Mouse (Mus musculus) inflammation-experienced regulatory T-cells, adult 16 weeks (primary cell): ENCODE data around the gene Rpl13a. TPM values are rescaled to one million over a fixed set of nuclear protein-coding genes. Genes with fewer than 3 reads are reported as not detected.

Source experiments
- polyA plus RNA-seq: library from polyadenylated mRNA; unstranded; fragments of 100-300 nt; shearing (Covaris generic); gene quantifications from one replicate; pipeline ENCODE4 v1.2.1, GENCODE M21; 2017

Rpl13a gene
- polyA plus RNA-seq: 2,118 TPM

DNA sequence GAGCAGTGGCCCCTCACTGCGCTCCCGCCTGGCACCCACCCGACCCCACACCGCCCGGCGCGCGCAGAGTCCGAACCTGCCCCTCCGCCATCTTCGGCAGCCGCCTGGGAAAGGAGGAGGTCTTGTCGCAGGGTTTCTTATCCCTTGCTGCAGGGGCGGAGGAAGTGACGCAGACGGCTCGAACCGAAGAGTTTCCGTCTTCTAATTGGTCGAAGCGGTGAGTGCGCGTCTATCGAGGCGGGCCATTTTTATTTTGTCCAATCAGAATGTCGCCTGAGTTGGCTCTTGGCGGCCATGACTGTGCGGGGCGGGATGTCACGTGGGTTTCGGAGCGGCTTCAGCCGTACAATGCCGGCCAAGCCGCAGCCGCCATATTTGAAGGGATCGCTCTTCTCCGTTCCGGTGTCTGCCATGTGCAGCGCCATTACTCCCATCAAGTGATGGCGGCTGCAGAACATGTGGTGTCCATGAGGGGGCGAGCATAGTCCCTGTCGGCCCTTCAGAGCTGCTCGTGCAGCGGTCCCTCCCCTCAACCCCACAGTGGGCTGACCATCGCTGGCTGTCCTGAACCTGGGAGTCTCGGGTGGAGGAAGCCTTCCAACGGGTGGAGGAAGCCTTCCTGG lies at the start of gene Rpl13a:
Rpl13a (minus strand) TSS at position 138 of the 623 bp plus-strand sequence.

DNA sequence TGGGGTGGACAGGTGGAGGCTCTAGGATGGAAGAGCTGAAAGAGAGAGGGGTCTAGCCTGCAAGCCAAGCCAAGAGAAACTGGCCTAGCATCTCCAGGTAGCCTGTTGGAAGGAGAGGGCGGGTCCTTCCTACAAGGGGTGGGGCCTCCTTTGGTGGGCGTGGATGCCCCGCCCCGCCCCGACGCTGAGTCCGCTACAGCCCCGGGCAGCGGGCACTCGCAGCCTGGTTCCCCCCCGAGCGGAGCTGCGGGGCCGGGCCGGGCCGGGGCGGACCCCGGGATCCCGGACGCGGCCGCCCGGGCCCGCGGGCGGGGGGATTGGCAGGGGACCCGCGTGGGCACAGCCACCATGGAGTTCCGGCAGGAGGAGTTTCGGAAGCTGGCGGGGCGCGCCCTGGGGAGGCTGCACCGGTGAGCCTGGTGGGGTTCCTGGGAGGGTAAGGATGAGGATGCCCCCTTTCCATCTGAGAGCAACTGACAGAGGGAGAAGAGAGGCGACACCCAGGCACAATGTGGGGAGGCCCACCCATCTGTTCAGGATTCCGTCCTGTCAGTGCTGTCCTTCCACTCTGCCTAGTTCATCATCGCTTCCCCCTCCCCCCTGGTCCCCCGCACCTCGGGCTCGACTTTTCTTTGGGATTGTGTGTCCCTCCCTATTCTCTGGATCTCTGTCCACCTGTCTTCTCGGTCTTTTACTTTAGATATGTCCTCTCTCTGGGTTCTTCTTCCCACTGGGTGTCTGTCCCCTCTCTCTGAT lies 35.4 kb upstream of the Rpl13a start, which contains the start of gene Slc17a7:
Slc17a7 (plus strand) TSS at position 215 of the 756 bp plus-strand sequence.

DNA sequence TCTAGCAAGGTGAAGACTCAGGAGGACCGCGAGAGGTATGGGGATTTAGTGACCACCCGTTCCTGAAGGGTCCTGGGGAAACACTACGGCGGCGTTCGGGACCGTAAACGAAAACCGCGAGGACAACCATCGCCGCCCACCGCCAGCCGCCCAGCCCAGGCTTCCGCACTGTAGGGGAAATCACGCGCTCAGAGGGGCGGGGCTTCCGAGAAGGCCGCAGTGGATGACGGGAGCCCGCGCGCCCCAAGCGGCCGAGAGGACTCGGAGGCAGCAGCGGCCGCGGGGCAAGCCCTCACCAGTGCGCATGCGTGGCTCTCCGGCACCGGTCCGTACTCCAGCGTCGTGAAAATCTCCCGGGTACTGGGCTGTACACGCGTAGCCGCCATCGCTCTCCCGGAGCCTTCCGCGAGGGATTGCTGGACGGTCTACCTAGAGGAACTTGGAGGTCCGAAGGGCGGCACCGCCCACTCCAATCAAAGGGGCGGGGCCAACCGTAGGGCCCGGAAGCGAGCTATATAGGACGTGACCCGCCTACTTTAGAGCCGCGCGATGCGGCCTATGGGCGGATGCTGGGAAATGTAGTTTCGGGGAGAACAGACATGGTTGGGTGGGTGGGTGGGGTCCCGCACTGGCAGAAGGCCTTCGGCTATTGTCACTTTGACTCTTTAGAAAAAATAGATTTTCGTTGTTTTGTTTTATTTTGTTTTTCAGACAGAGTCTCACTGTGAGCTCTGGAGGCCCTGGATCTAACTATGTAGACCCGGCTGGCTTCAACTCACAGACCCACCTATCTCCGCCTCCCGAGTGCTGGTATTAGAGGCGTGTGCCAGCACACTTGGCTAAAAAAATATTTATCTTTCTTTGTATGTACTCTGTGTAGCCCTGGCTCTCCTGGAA lies 25.8 kb upstream of the Rpl13a start, which contains the start of the genes Pih1d1 and Aldh16a1:
Pih1d1 (plus strand) TSS at position 208 of the 897 bp plus-strand sequence.
Aldh16a1 (minus strand) TSS at position 489 of the 897 bp plus-strand sequence.

DNA sequence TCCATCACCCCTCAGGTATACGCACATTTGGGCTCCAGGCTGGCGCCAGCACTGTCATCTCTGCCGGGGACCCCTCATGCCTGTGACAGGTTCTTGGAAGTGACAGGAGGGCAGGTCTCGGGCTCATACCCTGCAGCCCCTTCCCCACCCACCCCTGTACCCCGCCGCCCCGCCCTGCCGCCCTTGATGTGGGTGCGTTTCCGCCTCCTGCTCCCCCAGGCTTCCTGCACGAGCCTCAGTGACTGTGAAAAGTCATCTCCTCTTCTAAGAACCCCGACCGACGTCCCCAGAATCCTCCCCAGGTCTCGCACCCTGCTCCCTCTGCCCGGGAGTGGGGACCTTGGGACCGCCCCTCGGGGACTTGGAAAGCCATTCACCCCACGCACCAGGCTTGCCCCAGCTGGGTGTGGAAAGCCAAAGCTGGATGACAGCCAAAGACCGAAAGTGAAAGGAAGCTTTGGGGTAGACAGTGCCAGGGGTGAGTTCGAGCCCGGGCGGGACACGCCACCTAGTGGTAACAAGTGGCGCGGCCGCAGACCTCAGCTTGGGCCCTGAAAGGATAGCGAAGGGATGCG lies 7.5 kb upstream of the Rpl13a start, which contains the start of the genes Gm45713 and Flt3l:
Gm45713 (minus strand) TSS at position 239 of the 575 bp plus-strand sequence.
Flt3l (minus strand) TSS at position 440 of the 575 bp plus-strand sequence.

DNA sequence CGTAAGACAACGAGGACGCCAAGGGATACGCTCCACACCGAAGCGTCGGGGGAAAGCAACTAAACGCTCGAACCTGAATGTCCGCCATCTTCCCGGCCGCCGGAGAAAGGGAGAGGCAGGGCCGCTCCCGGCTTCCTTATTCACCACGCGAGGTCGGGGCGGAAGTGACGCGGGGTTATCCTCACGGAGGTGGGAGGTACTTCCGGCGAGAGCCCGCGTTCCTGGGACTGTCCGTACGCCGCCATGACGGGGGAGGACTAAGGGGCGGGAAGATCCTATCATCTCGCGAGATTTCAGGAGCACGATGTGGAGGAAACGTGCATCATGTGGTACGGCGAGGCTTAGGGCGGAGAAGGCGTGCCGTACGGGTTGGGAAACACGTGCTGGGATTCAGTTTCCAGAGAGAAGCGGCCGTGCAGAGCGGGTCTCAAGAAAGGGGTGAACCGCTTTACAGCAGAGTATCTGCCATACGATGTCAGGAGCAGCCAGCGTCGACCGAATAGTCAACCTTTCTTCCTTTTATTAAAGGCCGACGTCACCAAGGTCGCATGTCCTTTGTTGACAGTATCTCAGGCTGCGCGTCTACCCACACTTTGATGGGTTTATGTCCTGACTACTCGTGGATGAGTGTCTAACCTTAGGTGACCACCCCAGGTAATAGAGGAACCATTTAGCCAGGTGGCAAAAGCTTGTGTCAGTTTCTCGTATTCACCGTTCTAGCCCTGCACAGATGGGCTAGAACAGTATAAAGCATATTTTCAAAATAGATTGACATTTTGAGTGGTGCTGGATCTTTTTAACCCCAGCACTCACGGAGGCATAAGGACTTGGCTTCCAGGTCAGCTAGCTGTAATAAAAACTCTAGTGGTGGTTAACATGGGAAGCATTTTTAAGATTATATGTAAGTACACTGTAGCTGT lies 4.1 kb downstream of the Rpl13a start, which contains the start of gene Rps11:
Rps11 (minus strand) TSS at position 216 of the 920 bp plus-strand sequence.

DNA sequence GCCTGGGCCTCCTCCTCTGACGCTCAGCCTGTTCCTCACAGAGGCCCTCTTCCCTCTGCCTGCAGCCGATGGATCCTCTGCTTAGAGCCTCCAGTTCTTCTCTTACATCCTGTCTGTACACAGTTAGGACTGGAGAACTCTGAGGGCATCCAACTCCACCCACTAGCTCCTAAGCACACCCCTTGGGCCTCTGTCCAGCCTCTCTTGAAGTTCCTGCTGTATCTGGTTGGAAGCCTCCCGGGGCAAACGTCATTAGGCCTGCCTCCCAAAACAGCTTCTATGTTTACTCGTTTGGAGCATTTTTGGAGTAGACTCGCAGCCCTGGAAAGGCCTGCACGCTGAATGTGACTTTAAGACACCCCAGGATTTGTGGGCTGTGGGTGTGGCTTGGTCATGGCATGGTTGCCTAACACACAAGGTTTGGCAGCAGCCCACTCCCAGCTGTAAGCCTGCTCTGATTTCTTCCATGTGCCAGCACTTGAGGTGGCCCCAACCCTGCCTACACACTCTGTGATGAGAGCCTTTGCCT lies 24.8 kb downstream of the Rpl13a start, which contains the start of gene Fcgrt:
Fcgrt (minus strand) TSS at position 200 of the 529 bp plus-strand sequence.

DNA sequence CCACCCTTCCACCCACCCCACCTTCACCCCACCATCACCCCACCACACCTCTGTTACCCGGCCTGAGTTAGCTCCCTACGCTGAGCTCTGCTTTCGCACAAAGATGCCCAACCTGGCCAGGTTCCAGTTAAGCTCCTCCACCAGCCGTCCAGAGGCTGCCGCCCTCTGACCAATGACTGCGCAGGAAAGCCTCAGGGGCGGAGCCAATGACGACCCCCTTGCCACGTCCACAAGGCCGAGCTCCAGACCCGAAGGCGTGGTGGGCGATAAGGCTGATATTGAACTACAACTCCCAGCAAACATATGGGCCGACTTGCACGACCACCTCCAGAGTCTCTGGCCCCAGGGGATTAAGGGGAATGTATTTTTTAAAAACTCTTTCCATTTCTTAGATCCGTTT lies 36.5 kb downstream of the Rpl13a start, which contains the start of gene Rcn3:
Rcn3 (minus strand) TSS at position 174 of the 400 bp plus-strand sequence.

Other genes starting within 250 kb of the Rpl13a start
- 52.0 TPM for gene Med25, start 236.0 kb downstream of the Rpl13a start, polyA plus RNA-seq
- 52.1 TPM for gene Fuz, start 232.7 kb downstream of the Rpl13a start, polyA plus RNA-seq
- 36.1 TPM for gene Ap2a1, start 199.3 kb downstream of the Rpl13a start, polyA plus RNA-seq
- gene Tsks, start 185.6 kb downstream of the Rpl13a start, polyA plus RNA-seq: not detected
- gene Cpt1c, start 153.9 kb downstream of the Rpl13a start, polyA plus RNA-seq: 0.72 TPM
- 180 TPM for gene Prmt1, start 142.2 kb downstream of the Rpl13a start, polyA plus RNA-seq
- 248 TPM for gene Irf3, start 131.1 kb downstream of the Rpl13a start, polyA plus RNA-seq
- 29.1 TPM for gene Bcl2l12, start 130.0 kb downstream of the Rpl13a start, polyA plus RNA-seq
- gene Scaf1, start 112.4 kb downstream of the Rpl13a start, polyA plus RNA-seq: 27.6 TPM
- gene Rras, start 110.8 kb downstream of the Rpl13a start, polyA plus RNA-seq: 15.1 TPM
- 3.5 TPM for gene Prr12, start 75.9 kb downstream of the Rpl13a start, polyA plus RNA-seq
- 127 TPM for gene Nosip, start 66.3 kb downstream of the Rpl13a start, polyA plus RNA-seq
- gene Prrg2, start 66.1 kb downstream of the Rpl13a start, polyA plus RNA-seq: 3.2 TPM
- 159 TPM for gene Rcn3, start 36.5 kb downstream of the Rpl13a start, polyA plus RNA-seq
- 6.5 TPM for gene Fcgrt, start 24.9 kb downstream of the Rpl13a start, polyA plus RNA-seq
- gene Rps11, start 4.3 kb downstream of the Rpl13a start, polyA plus RNA-seq: 2,486 TPM
- not detected for gene Gm45713, start 7.5 kb upstream of the Rpl13a start, polyA plus RNA-seq
- 225 TPM for gene Flt3l, start 7.7 kb upstream of the Rpl13a start, polyA plus RNA-seq
- gene Pih1d1, start 25.5 kb upstream of the Rpl13a start, polyA plus RNA-seq: 59.5 TPM
- 70.8 TPM for gene Aldh16a1, start 25.8 kb upstream of the Rpl13a start, polyA plus RNA-seq
- gene Slc17a7, start 35.2 kb upstream of the Rpl13a start, polyA plus RNA-seq: not detected
- not detected for gene Gfy, start 50.8 kb upstream of the Rpl13a start, polyA plus RNA-seq
- not detected for gene Pth2, start 52.2 kb upstream of the Rpl13a start, polyA plus RNA-seq
- gene Ccdc155, start 76.1 kb upstream of the Rpl13a start, polyA plus RNA-seq: 0.26 TPM
- 23.5 TPM for gene Dkkl1, start 83.4 kb upstream of the Rpl13a start, polyA plus RNA-seq
- gene Tead2, start 87.0 kb upstream of the Rpl13a start, polyA plus RNA-seq: 1.8 TPM
- gene Cd37, start 110.4 kb upstream of the Rpl13a start, polyA plus RNA-seq: 675 TPM
- gene Slc6a16, start 112.3 kb upstream of the Rpl13a start, polyA plus RNA-seq: not detected
- gene Slc6a21, start 148.8 kb upstream of the Rpl13a start, polyA plus RNA-seq: not detected
- gene Trpm4, start 205.0 kb upstream of the Rpl13a start, polyA plus RNA-seq: 22.4 TPM
- gene Hrc, start 206.5 kb upstream of the Rpl13a start, polyA plus RNA-seq: not detected
- not detected for gene Ppfia3, start 238.3 kb upstream of the Rpl13a start, polyA plus RNA-seq
- not detected for gene Lin7b, start 241.8 kb upstream of the Rpl13a start, polyA plus RNA-seq